In the genomic region with DNA sequence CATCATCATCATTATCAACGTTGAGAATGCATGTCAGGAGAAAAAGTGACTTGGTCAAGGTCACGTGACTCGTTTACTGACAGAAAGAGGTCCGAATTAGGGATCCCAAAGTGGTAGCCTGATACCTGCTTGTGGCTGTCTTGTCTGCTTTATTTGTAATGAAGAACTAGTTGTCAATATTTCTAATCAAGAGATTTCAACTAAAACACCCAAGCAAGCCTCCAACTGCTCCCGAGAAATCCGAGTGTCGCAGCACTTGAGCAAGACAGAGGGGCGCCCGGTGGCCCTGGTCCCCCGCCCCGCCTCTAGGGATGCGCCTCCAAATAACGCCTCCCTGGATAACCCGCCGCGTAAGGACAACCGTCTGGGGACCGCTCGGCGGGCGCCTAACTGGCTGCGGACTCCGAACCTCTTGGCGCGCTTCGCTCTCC, we compare ENCODE assay signal across 9 mouse cellular contexts. TPM values are rescaled to one million over a fixed set of nuclear protein-coding genes. Genes with fewer than 3 reads are reported as not detected.
DNase-seq lines count a peak whose midpoint lies in the region; ATAC-seq and TF ChIP-seq lines count a peak whose summit lies in the region.
"Had no signal": no experiment of that assay in that cellular context is flagged by ENCODE, and none has a peak within 500 bp of the region (broad histone marks: within the 10 kb centered on the region; RNA-seq: fewer than 3 reads in every experiment).

No protein-coding gene starts in this region.

- no peaks in the 10 kb centered on the region for H3K36me3 ChIP-seq in heart, embryonic 11.5 days (ENCODE audit: control insufficient read depth, insufficient read depth, low read length)
- H3K36me3 ChIP-seq in forebrain, postnatal 0 days (ENCODE audit: insufficient read depth): no peaks in the 10 kb centered on the region
- no peaks in the 10 kb centered on the region for H3K36me3 ChIP-seq in liver, embryonic 16.5 days (ENCODE audit: control insufficient read depth, insufficient read depth)

- H3K9me3 ChIP-seq in heart, embryonic 11.5 days (replicated peaks; ENCODE audit: control insufficient read depth, low read length): no peaks in the 10 kb centered on the region
- H3K9me3 ChIP-seq in forebrain, postnatal 0 days (ENCODE audit: low read length): no peaks in the 10 kb centered on the region
- H3K9me3 ChIP-seq in liver, embryonic 16.5 days (replicated peaks; ENCODE audit: control insufficient read depth, low read length): no peaks in the 10 kb centered on the region

- H3K4me2 ChIP-seq in heart, embryonic 11.5 days: peak overlapping the region; percentile 74
- peak overlapping the region; percentile 74 for H3K4me2 ChIP-seq in forebrain, postnatal 0 days (ENCODE audit: low read depth)
- H3K4me2 ChIP-seq in liver, embryonic 16.5 days (ENCODE audit: low read depth, low read length): peak overlapping the region; percentile 85

- H3K27me3 ChIP-seq in heart, embryonic 11.5 days (ENCODE audit: control insufficient read depth, insufficient read depth, low read length): no peaks in the 10 kb centered on the region
- H3K27me3 ChIP-seq in forebrain, postnatal 0 days (ENCODE audit: insufficient read depth, low read length): no peaks in the 10 kb centered on the region
- H3K27me3 ChIP-seq in liver, embryonic 16.5 days (ENCODE audit: control insufficient read depth, insufficient read depth, low read depth, low read length): peaks cover 17% of the 10 kb centered on the region

- H3K4me3 ChIP-seq in heart, embryonic 11.5 days (ENCODE audit: low read depth, low read length): peak overlapping the region; percentile 73
- H3K4me3 ChIP-seq in forebrain, postnatal 0 days (ENCODE audit: low read depth, low read length): peak overlapping the region; percentile 84
- H3K4me3 ChIP-seq in liver, embryonic 16.5 days (ENCODE audit: low read depth, low read length): peak overlapping the region; percentile 69

- H3K4me1 ChIP-seq in heart, embryonic 11.5 days (ENCODE audit: control insufficient read depth, insufficient read depth, low read length): no peaks in the 10 kb centered on the region
- H3K4me1 ChIP-seq in forebrain, postnatal 0 days (ENCODE audit: insufficient read depth): no peaks in the 10 kb centered on the region
- H3K4me1 ChIP-seq in liver, embryonic 16.5 days (ENCODE audit: control insufficient read depth, low read depth, low read length): peaks cover 3% of the 10 kb centered on the region

- TF ChIP-seq CTCF in forebrain, postnatal 0 days (IDR thresholded peaks at IDR 0.05; ENCODE audit: low read depth): no peak

- WGBS in heart, embryonic 11.5 days (ENCODE audit: insufficient replicate concordance): 3% methylated on average over 26 of the region's 26 CpGs
- WGBS in forebrain, postnatal 0 days: 1% methylated on average over 26 of the region's 26 CpGs
- WGBS in liver, embryonic 16.5 days (ENCODE audit: insufficient replicate concordance): 4% methylated on average over 26 of the region's 26 CpGs

- H3K9ac ChIP-seq in heart, embryonic 11.5 days (ENCODE audit: low read depth, low read length): peak overlapping the region; percentile 76
- H3K9ac ChIP-seq in forebrain, postnatal 0 days: peak overlapping the region; percentile 92
- peak overlapping the region; percentile 69 for H3K9ac ChIP-seq in liver, embryonic 16.5 days (ENCODE audit: low read depth, low read length)

- intact Hi-C loops in heart, postnatal 36 days (cut with DNase I): no loop called here

- peak; percentile 77 for ATAC-seq in heart, embryonic 11.5 days (replicated peaks; ENCODE audit: insufficient number of reproducible peaks, low FRiP score, low TSS enrichment)
- ATAC-seq in forebrain, postnatal 0 days: peak; percentile 74
- peak; percentile 50; the same call in 1 of the 2 replicates for ATAC-seq in liver, embryonic 16.5 days (ENCODE audit: low read depth)

- peak overlapping the region; percentile 58; the same call in 1 of the 2 replicates for H3K27ac ChIP-seq in heart, embryonic 11.5 days (ENCODE audit: low read depth, low read length)
- H3K27ac ChIP-seq in forebrain, postnatal 0 days (ENCODE audit: low read depth, low read length): peak overlapping the region; percentile 95
- H3K27ac ChIP-seq in liver, embryonic 16.5 days (ENCODE audit: low read length): no peak overlapping the region

- DNase-seq in heart, postnatal 36 days: no peak
- peak; percentile 41 for DNase-seq in MEL-GATA-1-ER (ENCODE audit: extremely low read depth, low read depth)
- DNase-seq in forebrain, postnatal 0 days: no peak
- no peak for DNase-seq in adrenal gland, postnatal 36 days
- no peak for DNase-seq in right cerebral cortex, postnatal 25 days
- DNase-seq in spleen, postnatal 4 days (ENCODE audit: low spot score in 2 of 2): no peak

RNA-seq across cellular contexts. Expression of a gene that starts 0.5 kb away (rescaled TPM):
- 5.6 and 6.4 TPM in 2 replicates for polyA plus RNA-seq in heart, embryonic 11.5 days (2014; fragmentation: Nextera tagmentation; extraction: Ambion mirVana)
- 1 to 10 TPM; 4.6 to 5.4 TPM for total RNA-seq in heart, postnatal 36 days (2021)
- 19.5 and 36.4 TPM in 2 replicates for total RNA-seq in forebrain, postnatal 0 days (2014; rRNA removed)
- polyA plus RNA-seq in forebrain, postnatal 0 days (2015; fragmentation: Nextera tagmentation; extraction: Ambion mirVana): 8.5 and 12.4 TPM in 2 replicates
- polyA plus RNA-seq in liver, embryonic 16.5 days (2015; fragmentation: Nextera tagmentation; extraction: Ambion mirVana): 0.33 and 0.64 TPM in 2 replicates
- 1 to 10 TPM; 5.0 to 6.3 TPM for total RNA-seq in adrenal gland, postnatal 36 days (2021)

RNA-seq across cellular contexts. Expression of a gene that starts 37.8 kb away (rescaled TPM):
- polyA plus RNA-seq in heart, embryonic 11.5 days (2014; fragmentation: Nextera tagmentation; extraction: Ambion mirVana): 2.0 and 3.2 TPM in 2 replicates
- total RNA-seq in heart, postnatal 36 days (2021): not detected
- total RNA-seq in forebrain, postnatal 0 days (2014; rRNA removed): not detected in 2 replicates
- polyA plus RNA-seq in forebrain, postnatal 0 days (2015; fragmentation: Nextera tagmentation; extraction: Ambion mirVana): not detected in 2 replicates
- polyA plus RNA-seq in liver, embryonic 16.5 days (2015; fragmentation: Nextera tagmentation; extraction: Ambion mirVana): 0.19 TPM in 2 replicates
- total RNA-seq in adrenal gland, postnatal 36 days (2021): not detected
- total RNA-seq: neutrophil, adult 5-6 weeks had no signal
